Comparison of ENCODE assay signal across 8 mouse cellular contexts in the genomic region with DNA sequence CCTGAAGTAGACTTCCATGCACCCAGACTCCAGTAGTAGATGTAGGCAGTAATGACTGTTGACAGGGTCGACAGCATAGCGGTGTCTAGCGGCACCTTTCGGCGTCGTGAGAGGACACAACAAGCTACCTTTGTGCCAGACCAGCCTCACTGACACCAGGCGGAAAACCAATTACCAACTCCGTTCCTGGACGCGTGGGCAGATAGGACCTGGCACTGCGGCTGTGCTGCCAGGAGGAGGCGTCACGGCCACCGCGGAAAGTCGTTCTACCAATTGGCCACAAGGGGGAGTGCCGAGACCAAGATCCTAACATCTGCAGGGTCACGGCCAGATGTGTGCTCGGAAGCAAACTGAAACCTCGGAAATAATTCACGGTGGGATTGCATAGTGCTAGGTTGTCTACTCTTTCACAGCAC. TPM values are rescaled to one million over a fixed set of nuclear protein-coding genes. Genes with fewer than 3 reads are reported as not detected.
DNase-seq lines count a peak whose midpoint lies in the region; ATAC-seq and TF ChIP-seq lines count a peak whose summit lies in the region.

No protein-coding gene starts in this region.

- H3K27me3 ChIP-seq in heart, embryonic 11.5 days (ENCODE audit: control insufficient read depth, insufficient read depth, low read length) = peaks cover 14% of the 10 kb centered on the region
- H3K27me3 ChIP-seq in kidney, embryonic 16.5 days (ENCODE audit: insufficient read depth, low read length) = peaks cover 19% of the 10 kb centered on the region

- 2% methylated on average over 21 of the region's 21 CpGs for WGBS in heart, embryonic 11.5 days (ENCODE audit: insufficient replicate concordance)
- WGBS in kidney, embryonic 16.5 days = 1% methylated on average over 21 of the region's 21 CpGs

- no peak overlapping the region for H3K9ac ChIP-seq in heart, embryonic 11.5 days (ENCODE audit: low read depth, low read length)
- H3K9ac ChIP-seq in kidney, embryonic 16.5 days (replicated peaks; ENCODE audit: low read length) = no peak overlapping the region

- no peak for TF ChIP-seq POLR2A in embryonic fibroblast, embryonic 13.5 days (IDR thresholded peaks at IDR 0.05; ENCODE audit: low read depth, low read length)

- no peak overlapping the region for H3K27ac ChIP-seq in embryonic fibroblast, embryonic 13.5 days (ENCODE audit: insufficient read depth, low read length)
- no peak overlapping the region for H3K27ac ChIP-seq in heart, embryonic 11.5 days (ENCODE audit: low read depth, low read length)
- no peak overlapping the region for H3K27ac ChIP-seq in kidney, embryonic 16.5 days (ENCODE audit: low read length)

- no peaks in the 10 kb centered on the region for H3K36me3 ChIP-seq in heart, embryonic 11.5 days (ENCODE audit: control insufficient read depth, insufficient read depth, low read length)
- no peaks in the 10 kb centered on the region for H3K36me3 ChIP-seq in kidney, embryonic 16.5 days (ENCODE audit: insufficient read depth, low read length)

- peak; percentile 98 for TF ChIP-seq CTCF in embryonic fibroblast, embryonic 13.5 days (IDR thresholded peaks at IDR 0.05; ENCODE audit: borderline replicate concordance, insufficient read depth, low read length)

- H3K4me2 ChIP-seq in heart, embryonic 11.5 days = peak overlapping the region; percentile 46
- H3K4me2 ChIP-seq in kidney, embryonic 16.5 days (replicated peaks; ENCODE audit: low read depth, low read length) = peak overlapping the region; percentile 49

- no peak; the same call in 1 of the 2 replicates for ATAC-seq in heart, embryonic 11.5 days (replicated peaks; ENCODE audit: insufficient number of reproducible peaks, low FRiP score, low TSS enrichment)
- ATAC-seq in kidney, embryonic 16.5 days (ENCODE audit: low FRiP score, low TSS enrichment) = peak; percentile 75

- H3K4me3 ChIP-seq in embryonic fibroblast, embryonic 13.5 days (ENCODE audit: insufficient read depth, low read length) = no peak overlapping the region
- H3K4me3 ChIP-seq in heart, embryonic 11.5 days (ENCODE audit: low read depth, low read length) = 0 out of 2 replicates have a peak overlapping the region, but pooled peaks have one; percentile 18
- peak overlapping the region; percentile 22 for H3K4me3 ChIP-seq in kidney, embryonic 16.5 days (ENCODE audit: low read length)

- H3K9me3 ChIP-seq in heart, embryonic 11.5 days (replicated peaks; ENCODE audit: control insufficient read depth, low read length) = no peaks in the 10 kb centered on the region
- no peaks in the 10 kb centered on the region for H3K9me3 ChIP-seq in kidney, embryonic 16.5 days (ENCODE audit: low read length)

- H3K4me1 ChIP-seq in embryonic fibroblast, embryonic 13.5 days (ENCODE audit: control insufficient read depth, insufficient read depth, low read length) = no peaks in the 10 kb centered on the region
- H3K4me1 ChIP-seq in heart, embryonic 11.5 days (ENCODE audit: control insufficient read depth, insufficient read depth, low read length) = no peaks in the 10 kb centered on the region
- peaks cover 3% of the 10 kb centered on the region; the same call in 1 of the 2 replicates for H3K4me1 ChIP-seq in kidney, embryonic 16.5 days (ENCODE audit: insufficient read depth, low read length)

- peak; percentile 88 to 91 for DNase-seq in B cell, adult 2 months
- peak; percentile 61 to 73 for DNase-seq in adrenal gland, postnatal 4 days (ENCODE audit: low spot score in 2 of 2)
- peak; percentile 78 for DNase-seq in liver
- DNase-seq in monocyte, adult 2 months (ENCODE audit: low read depth in 1 of 2, low spot score in 2 of 2) = peak; percentile 60 to 78
- peak; percentile 67 to 68 for DNase-seq in spleen, postnatal 36 days (ENCODE audit: low spot score in 2 of 2)

RNA-seq across cellular contexts. Expression of a gene that starts 15.3 kb away (rescaled TPM):
- total RNA-seq in adrenal gland, postnatal 4 days (2021) = 10 to 100 TPM in 1 of 2 experiments, 1 to 10 TPM in 1; 1.3 to 10.9 TPM
- polyA plus RNA-seq in embryonic fibroblast, embryonic 13.5 days (2011; ENCODE audit: insufficient read length, low read depth, missing spikeins) = 0.43 and 0.67 TPM in 2 replicates
- polyA plus RNA-seq in heart, embryonic 11.5 days (2014; fragmentation: Nextera tagmentation; extraction: Ambion mirVana) = not detected in 2 replicates
- polyA plus RNA-seq in kidney, embryonic 16.5 days (2015; fragmentation: Nextera tagmentation; extraction: Ambion mirVana) = not detected in 2 replicates

RNA-seq across cellular contexts. Expression of a gene that starts 31.0 kb away (rescaled TPM):
- under 1 TPM; 0.34 to 0.54 TPM for total RNA-seq in adrenal gland, postnatal 4 days (2021)
- polyA plus RNA-seq in embryonic fibroblast, embryonic 13.5 days (2011; ENCODE audit: insufficient read length, low read depth, missing spikeins) = 96.3 and 98.3 TPM in 2 replicates
- 0.48 and 0.84 TPM in 2 replicates for polyA plus RNA-seq in heart, embryonic 11.5 days (2014; fragmentation: Nextera tagmentation; extraction: Ambion mirVana)
- 1.6 and 1.7 TPM in 2 replicates for polyA plus RNA-seq in kidney, embryonic 16.5 days (2015; fragmentation: Nextera tagmentation; extraction: Ambion mirVana)

RNA-seq across cellular contexts. Expression of a gene that starts 58.6 kb away (rescaled TPM):
- 1 to 10 TPM in 1 of 2 experiments, under 1 TPM in 1; 0.34 to 1.3 TPM for total RNA-seq in adrenal gland, postnatal 4 days (2021)
- 0.54 TPM in 1 of 2 replicates, not detected in the other for polyA plus RNA-seq in embryonic fibroblast, embryonic 13.5 days (2011; ENCODE audit: insufficient read length, low read depth, missing spikeins)
- polyA plus RNA-seq in heart, embryonic 11.5 days (2014; fragmentation: Nextera tagmentation; extraction: Ambion mirVana) = 3.2 and 5.5 TPM in 2 replicates
- 0.41 and 0.58 TPM in 2 replicates for polyA plus RNA-seq in kidney, embryonic 16.5 days (2015; fragmentation: Nextera tagmentation; extraction: Ambion mirVana)

Comparison
In these comparisons a context has a peak if more than half of its experiments do, and no peak if none do; other contexts are left out.
1. RNA of a gene that starts 31.0 kb away (polyA plus RNA-seq): 96.3 to 98.3 TPM in embryonic fibroblast, embryonic 13.5 days; 1.6 to 1.7 TPM in kidney, embryonic 16.5 days and 0.48 to 0.84 TPM in heart, embryonic 11.5 days; every median in the first group is over 10 times any median in the second.
2. Peak in every context shown above with its lines, with median percentiles within 50 percentile points of each other: DNase-seq.